Mouse (Mus musculus) natural killer cell, adult 2 months (primary cell): Measurements from ENCODE around the gene Ptgdr2.

Source experiments
- DNase-seq, 2 experiments: peaks; one replicate each; pipeline ENCODE4 v3.0.0; 2022; ENCODE audit warnings: low spot score in 2 of 2

Ptgdr2 gene

GRCm38 (mm10) chr19:10976318-10976717, 39.4 kb downstream of the Ptgdr2 start:
- no peak for DNase-seq

GRCm38 (mm10) chr19:10979184-10980168, 42.5 kb downstream of the Ptgdr2 start:
- DNase-seq: peak; percentile 94 to 97

- DNase-seq: no peak
Measured at GRCm38 (mm10) chr19:10980210-10980609, 43.2 kb downstream of the Ptgdr2 start.

- DNase-seq: peak in 1 of 2 experiments; percentile 25
Measured at GRCm38 (mm10) chr19:10983146-10983545, 46.2 kb downstream of the Ptgdr2 start.

- no peak for DNase-seq
Measured at GRCm38 (mm10) chr19:10984551-10984950, 47.6 kb downstream of the Ptgdr2 start.

- peak; percentile 38 to 66 for DNase-seq
Measured at GRCm38 (mm10) chr19:10985889-10986288, 48.9 kb downstream of the Ptgdr2 start.

- DNase-seq: peak; percentile 34 to 62
Measured at GRCm38 (mm10) chr19:10988563-10988962, 51.6 kb downstream of the Ptgdr2 start.

GRCm38 (mm10) chr19:10990751-10991150, 53.8 kb downstream of the Ptgdr2 start:
- DNase-seq: peak; percentile 78 to 91

GRCm38 (mm10) chr19:10991911-10992310, 55.0 kb downstream of the Ptgdr2 start:
- no peak for DNase-seq
